Mouse (Mus musculus): ENCODE data around the gene Mrpl54. TPM values are rescaled to one million over a fixed set of nuclear protein-coding genes. Genes with fewer than 3 reads are reported as not detected.
A peak's percentile ranks its signal among the peaks of the same experiment; 100 is the strongest.

Gene Mrpl54
- total and polyA plus RNA-seq, 2 experiments from 2014 or later, result 113 to 159 TPM

- Histone ChIP-seq H3K27me3 (ENCODE audit: insufficient read depth, low read length) (no peaks in the 10 kb centered on the region), H3K4me3 (ENCODE audit: low read length) (no peak overlapping the region), H3K4me1 (ENCODE audit: insufficient read depth, low read length) (peaks cover 18% of the 10 kb centered on the region), H3K9ac (replicated peaks; ENCODE audit: low read length) (no peak overlapping the region), H3K36me3 (ENCODE audit: insufficient read depth, low read length) (no peaks in the 10 kb centered on the region), H3K27ac (no peak overlapping the region), H3K9me3 (ENCODE audit: low read length) (no peaks in the 10 kb centered on the region), H3K4me2 (ENCODE audit: low read depth, low read length) (no peak overlapping the region)
- DNase-seq (ENCODE audit: low spot score) (no peak), ATAC-seq (no peak)
- TF ChIP-seq CTCF (IDR thresholded peaks at IDR 0.05; ENCODE audit: low read depth), result no peak
- 84% methylated on average over 6 of the region's 6 CpGs for WGBS
These were observed 28.5 kb upstream of the Mrpl54 start for GRCm38 (mm10) chr10:81295185-81295584.

- ATAC-seq, result no peak
- 0 out of 2 replicates have a peak overlapping the region, but pooled peaks have one; percentile 8 for H3K27ac ChIP-seq
- no peak for DNase-seq (ENCODE audit: low spot score)
- peaks cover 15% of the 10 kb centered on the region; the same call in 1 of the 2 replicates for H3K4me1 ChIP-seq (ENCODE audit: insufficient read depth, low read length)
- H3K27me3 ChIP-seq (ENCODE audit: insufficient read depth, low read length), result no peaks in the 10 kb centered on the region
- TF ChIP-seq CTCF (IDR thresholded peaks at IDR 0.05; ENCODE audit: low read depth), result no peak
- H3K4me2 ChIP-seq (ENCODE audit: low read depth, low read length), result peak overlapping the region; percentile 96
- peak overlapping the region; percentile 87 for H3K4me3 ChIP-seq (ENCODE audit: low read length)
- 59% methylated on average over 8 of the region's 8 CpGs for WGBS
- no peaks in the 10 kb centered on the region for H3K9me3 ChIP-seq (ENCODE audit: low read length)
- peak overlapping the region; percentile 79 for H3K9ac ChIP-seq (replicated peaks; ENCODE audit: low read length)
- H3K36me3 ChIP-seq (ENCODE audit: insufficient read depth, low read length), result no peaks in the 10 kb centered on the region
These were observed 27.7 kb upstream of the Mrpl54 start for GRCm38 (mm10) chr10:81294442-81294841.

GRCm38 (mm10) chr10:81293334-81294030, 26.7 kb upstream of the Mrpl54 start:
- TF ChIP-seq CTCF (IDR thresholded peaks at IDR 0.05; ENCODE audit: low read depth), result no peak
- H3K4me1 ChIP-seq (ENCODE audit: insufficient read depth, low read length), result peaks cover 15% of the 10 kb centered on the region; the same call in 1 of the 2 replicates
- no peak; the same call in 1 of the 2 replicates for ATAC-seq

GRCm38 (mm10) chr10:81292554-81293333, 26.0 kb upstream of the Mrpl54 start, which contains the start of gene Pip5k1c:
Gene Pip5k1c (plus strand): TSS chr10:81292963.
- peak; percentile 100 for DNase-seq (ENCODE audit: low spot score)
- TF ChIP-seq CTCF (IDR thresholded peaks at IDR 0.05; ENCODE audit: low read depth), result peak; percentile 85
- H3K27me3 ChIP-seq (ENCODE audit: insufficient read depth, low read length), result no peaks in the 10 kb centered on the region
- H3K4me2 ChIP-seq (ENCODE audit: low read depth, low read length), result peak within 1 kb of the TSS; percentile 96
- H3K9ac ChIP-seq (replicated peaks; ENCODE audit: low read length), result peak within 1 kb of the TSS; percentile 79
- H3K9me3 ChIP-seq (ENCODE audit: low read length), result no peaks in the 10 kb centered on the region
- peak within 1 kb of the TSS; percentile 93 for H3K27ac ChIP-seq
- under 1% methylated on average over 70 of the region's 80 CpGs for WGBS
- no peaks in the 10 kb centered on the region for H3K36me3 ChIP-seq (ENCODE audit: insufficient read depth, low read length)
- H3K4me1 ChIP-seq (ENCODE audit: insufficient read depth, low read length), result peaks cover 15% of the 10 kb centered on the region; the same call in 1 of the 2 replicates
- peak; percentile 98 for ATAC-seq
- peak within 1 kb of the TSS; percentile 87 for H3K4me3 ChIP-seq (ENCODE audit: low read length)

More at GRCm38 (mm10) chr10:81293334-81294030, 26.7 kb upstream of the Mrpl54 start:
- no peak for DNase-seq (ENCODE audit: low spot score)
- H3K27ac ChIP-seq, result peak overlapping the region; percentile 93
- H3K36me3 ChIP-seq (ENCODE audit: insufficient read depth, low read length), result no peaks in the 10 kb centered on the region
- H3K9ac ChIP-seq (replicated peaks; ENCODE audit: low read length), result peak overlapping the region; percentile 79
- no peaks in the 10 kb centered on the region for H3K9me3 ChIP-seq (ENCODE audit: low read length)
- H3K4me2 ChIP-seq (ENCODE audit: low read depth, low read length), result peak overlapping the region; percentile 96
- 1% methylated on average over 25 of the region's 25 CpGs for WGBS
- no peaks in the 10 kb centered on the region for H3K27me3 ChIP-seq (ENCODE audit: insufficient read depth, low read length)
- peak overlapping the region; percentile 87 for H3K4me3 ChIP-seq (ENCODE audit: low read length)

GRCm38 (mm10) chr10:81291511-81292104, 24.9 kb upstream of the Mrpl54 start, which contains the start of gene Tjp3:
Gene Tjp3 (minus strand): TSS chr10:81291581.
- no peak for TF ChIP-seq CTCF (IDR thresholded peaks at IDR 0.05; ENCODE audit: low read depth)
- Histone ChIP-seq H3K9me3 (ENCODE audit: low read length) (no peaks in the 10 kb centered on the region), H3K36me3 (ENCODE audit: insufficient read depth, low read length) (no peaks in the 10 kb centered on the region), H3K27me3 (ENCODE audit: insufficient read depth, low read length) (no peaks in the 10 kb centered on the region), H3K4me2 (ENCODE audit: low read depth, low read length) (peak within 1 kb of the TSS; percentile 2; the same call in 1 of the 2 replicates), H3K4me3 (ENCODE audit: low read length) (no peak within 1 kb of the TSS), H3K9ac (replicated peaks; ENCODE audit: low read length) (no peak within 1 kb of the TSS), H3K27ac (0 out of 2 replicates have a peak within 1 kb of the TSS, but pooled peaks have one; percentile 0), H3K4me1 (ENCODE audit: insufficient read depth, low read length) (peaks cover 15% of the 10 kb centered on the region; the same call in 1 of the 2 replicates)
- 77% methylated on average over 9 of the region's 9 CpGs for WGBS
- DNase-seq (ENCODE audit: low spot score) (no peak), ATAC-seq (no peak)

Data from hindbrain, postnatal 0 days (tissue).